Comparison of ENCODE assay signal across 14 mouse cellular contexts in the genomic region with DNA sequence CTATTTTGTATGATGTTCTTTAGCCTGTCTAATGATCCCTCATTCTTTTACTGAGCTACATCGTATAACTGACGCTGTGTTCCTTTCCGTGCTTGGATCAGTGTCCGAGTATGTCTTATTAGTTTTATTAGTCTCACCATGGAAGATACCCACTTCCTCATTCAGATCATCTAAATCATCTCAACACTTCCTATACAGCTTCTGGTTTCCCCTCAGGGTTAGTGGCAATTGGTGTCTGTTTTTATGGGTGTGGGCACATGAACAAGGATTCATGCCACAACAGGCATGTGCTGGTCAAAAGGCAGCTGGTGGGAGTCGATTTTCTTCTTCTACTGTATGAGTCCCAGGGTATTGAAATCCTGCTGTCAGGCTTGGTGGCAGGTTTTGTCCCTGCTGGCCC.
"Had no signal": no experiment of that assay in that cellular context is flagged by ENCODE, and none has a peak within 500 bp of the region (broad histone marks: within the 10 kb centered on the region; RNA-seq: fewer than 3 reads in every experiment).

No protein-coding gene starts in this region.

- ATAC-seq: hindbrain, postnatal 0 days; intestine, embryonic 16.5 days; liver, embryonic 12.5 days had no signal

- DNase-seq: gastrocnemius, postnatal 14 days; gastrocnemius, postnatal 36 days; heart, adult 11 months; heart, adult 2 months; heart, postnatal 14 days; heart, postnatal 36 days; kidney, adult 11 months; kidney, adult 2 months; kidney, postnatal 10 days; kidney, postnatal 25 days; kidney, postnatal 4 days had no signal
